Mouse (Mus musculus) liver, embryonic 14.5 days (tissue): ENCODE results near the gene Ptpdc1.

Source experiments
- CTCF ChIP-seq: IDR thresholded peaks from 2 replicates; pipeline ENCODE4 v1.5.1; 2016; ENCODE audit warnings: antibody characterized with exemption, low read depth, control low read depth
- EP300 ChIP-seq: IDR thresholded peaks from 2 replicates; pipeline ENCODE4 v1.6.1; 2016; ENCODE audit warnings: antibody characterized with exemption, low read depth

- no peak for TF ChIP-seq CTCF
- no peak for TF ChIP-seq EP300
These were observed 94.8 kb downstream of the Ptpdc1 start for GRCm38 (mm10) chr13:48530685-48531084.
